Mouse (Mus musculus) cortical plate, adult 2 months (tissue): Measurements from ENCODE around the gene Plcd3.

Source experiments
- CTCF ChIP-seq: fragments of 200-500 bp; IDR thresholded peaks from 2 replicates; pipeline ENCODE4 v1.5.1; 2011; ENCODE audit warnings: mild to moderate bottlenecking, control low read depth, low read length; ENCODE audit not compliant: insufficient read depth; ENCODE audit errors: extremely low read depth
- POLR2A ChIP-seq: fragments of 200-500 bp; IDR thresholded peaks from 2 replicates; pipeline ENCODE4 v1.6.1; 2011; ENCODE audit warnings: mild to moderate bottlenecking, low read length, control low read depth; ENCODE audit not compliant: insufficient read depth; ENCODE audit errors: extremely low read depth

GRCm38 (mm10) chr11:103081631-103082030 lies 19.8 kb downstream of the Plcd3 start:
- no peak for TF ChIP-seq POLR2A
- no peak for TF ChIP-seq CTCF
